Mouse (Mus musculus): Measurements from ENCODE around the gene Plk5.

Gene Plk5

DNA sequence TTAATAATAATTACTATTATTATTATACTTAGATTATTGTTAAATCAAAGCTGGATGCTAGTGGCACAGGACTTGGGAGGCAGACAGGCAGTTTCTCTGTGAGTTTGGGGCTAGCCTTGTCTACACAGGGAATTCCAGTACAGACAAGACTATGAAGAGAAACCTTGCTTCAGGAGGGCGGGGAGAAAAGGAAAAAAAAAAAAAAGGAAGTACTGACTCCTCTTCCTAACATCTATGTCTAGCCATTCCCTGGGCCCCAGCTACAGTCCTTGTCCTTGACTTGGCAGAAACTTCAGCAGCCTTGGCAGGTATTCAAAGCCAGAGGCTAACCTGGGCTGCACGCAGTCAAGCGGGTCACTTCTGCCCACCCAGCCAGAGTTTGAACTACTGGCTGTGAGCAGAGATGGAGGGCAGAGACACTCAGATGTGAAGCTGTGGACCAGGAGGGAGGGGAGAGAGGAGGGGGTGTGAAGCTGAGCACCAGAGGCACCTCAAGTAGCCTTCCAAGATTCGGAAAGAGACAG lies 33.0 kb downstream of the Plk5 start:
- no peak for DNase-seq

DNA sequence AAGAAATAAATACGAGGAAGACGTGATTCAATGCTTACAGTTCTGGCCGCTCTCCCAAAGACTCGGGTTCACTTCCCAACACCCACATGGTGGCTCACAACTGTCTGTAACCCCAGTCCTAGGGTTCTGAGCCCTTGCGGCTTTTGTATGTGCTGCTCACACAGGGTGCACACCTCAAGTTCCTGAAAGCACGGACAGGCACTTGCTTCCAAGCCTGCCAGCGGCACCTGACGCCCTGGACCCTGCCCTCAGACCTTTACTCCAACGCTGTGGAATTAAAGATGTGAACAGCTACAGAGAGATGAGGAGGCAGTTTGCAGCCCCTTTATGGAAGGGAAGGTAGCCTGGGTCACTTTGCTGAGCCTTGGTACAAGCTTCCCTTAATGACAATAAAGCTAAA lies 34.4 kb downstream of the Plk5 start:
- peak; percentile 59 to 71 for DNase-seq

DNA sequence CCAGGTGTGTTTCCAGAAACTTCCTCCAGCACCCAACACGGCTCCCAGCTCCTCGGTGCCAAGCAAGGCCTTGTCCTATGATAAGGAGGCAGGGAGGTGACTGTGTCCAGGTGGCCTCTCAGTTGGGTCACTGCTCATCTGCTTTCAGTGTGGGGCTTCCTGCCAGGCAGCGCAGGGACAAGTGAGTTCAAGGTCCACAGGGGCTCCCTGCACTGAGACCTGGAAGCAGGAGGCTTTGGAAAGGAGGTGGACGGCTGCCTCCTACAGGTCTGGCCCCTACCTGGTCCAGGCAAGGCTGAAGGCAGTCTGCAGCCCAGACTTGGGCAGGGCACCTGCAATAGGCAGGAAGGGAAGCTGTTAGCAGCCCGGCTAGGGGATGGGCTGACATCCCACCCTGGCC lies 36.4 kb downstream of the Plk5 start:
- peak; percentile 73 to 77 for DNase-seq

- DNase-seq, result no peak
Measured at GRCm38 (mm10) chr10:80395025-80395627, 38.9 kb downstream of the Plk5 start.

DNA sequence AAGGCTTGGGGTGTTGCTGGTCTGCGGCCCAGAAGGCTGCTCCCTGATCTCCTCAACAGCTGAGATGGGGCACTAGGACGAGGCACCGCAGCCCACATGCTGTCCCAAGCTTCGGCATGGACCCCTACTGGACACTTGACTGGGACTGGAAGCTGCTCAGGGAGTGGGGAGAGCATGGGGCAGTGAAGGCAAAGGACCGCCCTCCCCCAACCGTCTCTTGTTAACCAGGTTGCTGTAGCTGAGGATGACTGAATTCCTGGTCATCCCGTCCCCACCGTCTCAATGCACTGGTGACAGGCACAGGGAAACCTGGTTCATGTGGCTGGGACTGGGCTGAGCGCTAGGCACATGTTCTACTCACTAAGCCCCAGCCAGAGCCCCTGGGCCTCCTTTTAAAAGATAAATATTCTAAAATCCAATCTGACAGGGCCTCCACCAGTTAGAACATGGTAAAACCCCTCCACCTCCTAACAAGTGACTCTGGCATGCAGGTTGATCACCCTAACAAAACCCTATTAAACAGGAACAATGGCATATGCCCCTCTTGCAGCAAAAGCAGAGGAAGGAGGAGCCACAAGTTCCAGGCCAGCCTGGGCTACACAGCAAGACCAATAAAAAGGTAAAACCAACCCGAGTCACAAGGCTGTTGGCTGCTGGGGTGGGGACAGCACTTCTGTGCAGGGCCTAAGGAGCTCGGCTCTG lies 40.7 kb downstream of the Plk5 start:
- DNase-seq, result no peak

GRCm38 (mm10) chr10:80397524-80398173 lies 41.4 kb downstream of the Plk5 start:
- DNase-seq, result no peak

DNA sequence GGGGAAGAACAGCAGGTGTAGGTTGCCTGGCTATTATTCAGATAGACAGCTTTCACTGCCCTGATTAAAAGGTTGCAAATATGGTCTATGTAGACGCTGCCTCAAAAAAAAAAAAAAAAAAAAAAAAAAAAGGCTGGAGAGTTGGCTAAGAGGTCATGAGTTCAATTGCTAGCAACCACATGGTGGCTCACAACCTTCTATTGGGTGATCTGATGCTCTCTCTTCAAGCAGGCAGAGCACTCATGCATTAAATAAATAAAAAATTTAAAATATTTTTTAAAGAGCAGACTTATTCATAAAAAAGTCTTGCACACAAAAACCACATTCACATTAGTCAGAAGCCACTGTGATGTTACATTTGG lies 41.9 kb downstream of the Plk5 start:
- DNase-seq, result no peak

- peak; percentile 98 to 99 for DNase-seq
Measured at GRCm38 (mm10) chr10:80398719-80399190, 42.5 kb downstream of the Plk5 start.

DNA sequence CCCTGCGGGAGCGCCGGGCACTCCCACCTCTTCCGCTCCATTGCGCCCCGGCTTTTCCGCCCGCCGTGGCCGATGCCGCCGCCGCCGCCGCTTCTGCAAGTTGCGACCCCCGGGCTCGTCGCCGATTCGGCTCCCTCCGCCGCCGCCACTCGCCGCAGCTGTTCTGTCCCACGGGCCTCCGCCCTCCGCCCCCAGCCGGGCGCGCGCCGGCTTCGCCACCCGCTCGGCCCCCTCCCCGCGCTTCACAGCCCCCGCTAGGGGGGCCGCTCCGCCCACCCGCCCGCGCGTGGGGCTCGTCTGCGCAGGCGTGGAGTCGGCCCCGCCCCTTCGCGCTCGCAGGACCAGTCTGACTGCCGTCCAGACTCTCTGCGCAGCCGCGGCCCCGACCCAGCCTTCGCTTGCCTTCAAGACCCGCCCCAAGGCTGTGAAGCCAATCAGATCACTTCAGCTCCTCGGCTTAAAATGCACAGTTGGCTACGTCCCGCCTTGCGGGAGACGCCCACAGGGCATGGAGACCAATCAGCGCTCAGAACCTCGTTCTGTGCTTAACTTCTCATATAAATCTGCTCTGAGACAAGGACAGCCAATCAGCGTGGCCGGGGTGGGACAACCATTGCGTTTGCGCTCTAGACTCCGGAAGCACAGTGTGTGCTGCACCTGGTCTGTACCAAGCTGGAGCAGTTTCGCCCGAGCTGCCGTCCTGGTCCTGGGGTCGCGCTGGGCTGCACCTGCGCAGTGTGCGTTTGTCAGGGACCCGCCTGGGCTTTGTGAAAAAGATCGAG lies 43.1 kb downstream of the Plk5 start, which contains the start of gene Mbd3:
TSS of gene Mbd3 (minus strand) at position 360 of the 782 bp plus-strand sequence.
- DNase-seq, result peak; percentile 100

- DNase-seq, result no peak
Measured at GRCm38 (mm10) chr10:80399973-80400703, 43.9 kb downstream of the Plk5 start.

DNA sequence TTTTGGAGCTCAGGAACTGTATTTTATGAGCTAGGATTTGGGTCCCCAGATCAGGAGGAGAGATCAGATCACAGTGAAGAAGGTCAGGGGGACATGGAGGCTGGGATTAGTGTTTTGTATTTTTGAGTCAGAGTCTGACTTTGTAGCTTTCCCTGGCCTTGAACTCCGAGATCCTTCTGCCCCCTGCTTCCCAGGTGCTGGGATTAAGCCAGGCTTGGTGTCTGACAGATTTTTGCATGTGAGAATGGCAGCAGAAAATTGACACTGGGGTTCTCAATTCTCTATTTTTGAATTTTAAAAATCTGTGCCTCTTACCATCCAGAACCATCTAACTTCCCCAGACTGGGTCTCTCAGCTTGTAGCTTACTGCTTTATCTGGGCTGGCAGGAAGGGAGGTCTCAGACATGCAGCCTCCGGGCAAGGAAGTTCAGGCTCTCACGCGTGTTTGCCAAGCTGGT lies 44.5 kb downstream of the Plk5 start:
- DNase-seq, result no peak

DNA sequence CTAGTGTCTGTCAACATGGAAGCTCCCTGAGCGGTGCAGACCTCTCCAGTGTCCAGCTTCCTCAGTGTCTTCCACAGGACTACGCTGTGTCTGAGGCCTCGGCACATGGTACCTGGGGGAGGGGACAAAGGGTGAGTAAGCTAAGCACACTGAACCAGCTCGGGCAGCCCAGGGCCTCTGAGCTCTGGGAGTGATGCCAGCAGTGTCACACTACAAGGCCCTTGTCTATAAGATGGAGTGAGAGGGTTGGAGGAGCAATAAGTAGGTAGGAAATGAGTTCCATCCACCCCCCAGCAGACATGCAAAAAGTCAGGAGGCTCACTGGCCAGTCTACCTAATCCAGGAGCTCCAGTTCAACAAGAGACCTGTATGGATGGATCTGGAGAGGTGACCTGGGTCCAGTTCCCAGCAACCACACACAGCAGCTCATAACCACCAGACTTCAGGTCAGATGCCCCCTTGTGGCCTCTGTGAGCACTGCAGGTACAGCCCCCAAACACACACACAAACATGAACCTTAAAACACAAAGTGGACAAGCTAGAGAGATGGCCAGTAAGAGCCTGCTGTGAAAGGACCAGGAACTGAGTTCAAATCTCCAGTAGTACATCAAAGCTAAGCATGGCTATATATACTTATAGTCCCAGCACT lies 46.9 kb downstream of the Plk5 start:
- peak; percentile 64 to 69 for DNase-seq

DNA sequence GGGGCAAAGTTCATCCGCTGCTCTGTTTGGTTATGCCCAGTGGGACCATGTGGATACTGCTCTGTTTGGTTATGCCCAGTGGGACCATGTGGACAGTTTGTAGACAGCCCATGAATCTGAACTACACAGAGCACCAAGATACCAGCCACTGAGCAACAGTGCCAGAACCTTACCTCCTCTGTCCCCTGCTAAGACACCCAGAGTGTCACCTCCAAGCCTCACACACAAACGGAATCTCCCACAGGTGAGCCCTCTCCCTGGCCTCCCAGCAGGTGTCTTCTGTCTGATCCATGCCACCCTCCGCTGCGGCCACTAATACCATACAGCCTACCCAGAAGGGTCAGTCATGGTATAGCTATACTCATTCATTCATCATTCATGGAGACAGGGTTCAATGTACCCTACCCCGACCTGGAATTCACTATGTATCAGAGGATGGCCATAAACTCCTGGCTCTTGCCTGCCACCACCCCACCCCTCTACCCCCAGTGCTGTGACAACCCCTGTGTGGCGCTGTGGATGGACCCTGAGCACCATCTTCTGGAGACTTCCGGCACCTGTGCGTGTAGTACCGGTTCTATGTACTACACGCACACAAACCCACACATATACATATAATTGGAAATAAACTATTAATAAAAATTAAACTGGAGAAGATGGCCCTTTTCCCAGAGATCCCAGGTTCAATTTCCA lies 49.4 kb downstream of the Plk5 start:
- peak in 1 of 2 experiments; percentile 33 for DNase-seq

DNA sequence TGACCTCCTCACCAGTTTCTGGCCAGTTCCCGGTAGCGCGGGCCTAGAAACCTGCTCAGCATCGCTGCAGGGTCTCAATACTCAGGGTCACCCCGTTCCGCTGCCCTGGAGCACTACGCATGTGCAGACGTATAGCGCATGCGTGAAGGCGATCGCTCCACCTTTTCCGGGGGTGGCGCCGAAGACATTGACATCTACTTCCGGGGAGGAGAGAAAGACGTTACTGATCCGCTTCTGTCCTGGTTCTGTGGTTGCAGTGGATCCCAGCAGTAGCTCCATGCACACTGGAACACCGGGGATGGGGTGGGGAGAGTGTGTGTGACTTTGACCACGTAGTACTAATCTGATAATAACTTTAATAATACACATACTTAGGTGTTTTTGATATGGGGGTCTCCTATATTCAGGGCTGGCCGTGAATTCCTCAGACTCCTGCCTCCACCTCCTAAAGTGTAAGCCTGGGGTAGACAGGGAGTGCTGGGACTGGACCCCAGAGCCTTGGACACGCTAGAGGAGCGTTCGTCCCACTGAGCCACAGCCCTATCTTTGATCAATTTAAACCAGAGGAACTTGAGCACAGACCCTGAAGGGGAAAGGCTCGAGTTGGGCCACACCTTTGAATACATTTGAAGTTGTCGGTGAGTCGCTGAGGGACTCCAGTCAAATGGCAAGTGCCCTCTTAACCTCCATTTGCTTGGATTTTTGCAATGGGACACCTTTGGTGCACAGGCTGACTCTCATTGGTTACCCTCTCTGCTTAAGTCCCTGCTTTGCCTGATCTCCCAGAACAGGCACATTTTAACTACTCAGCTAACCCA lies 50.6 kb downstream of the Plk5 start, which contains the start of gene Uqcr11:
TSS of gene Uqcr11 (minus strand) at position 147 of the 818 bp plus-strand sequence.
- DNase-seq, result peak; percentile 94

GRCm38 (mm10) chr10:80407924-80408323 lies 51.7 kb downstream of the Plk5 start:
- no peak for DNase-seq

GRCm38 (mm10) chr10:80412656-80413541 lies 56.6 kb downstream of the Plk5 start:
- no peak for DNase-seq
